Mouse (Mus musculus): Measurements from ENCODE around the gene Glt28d2.
"Not testable (repeated sequence)": the region's sequence is repeated elsewhere in the genome, so short reads cannot be mapped to it uniquely, and the experiment has no call there.

Gene Glt28d2

DNA sequence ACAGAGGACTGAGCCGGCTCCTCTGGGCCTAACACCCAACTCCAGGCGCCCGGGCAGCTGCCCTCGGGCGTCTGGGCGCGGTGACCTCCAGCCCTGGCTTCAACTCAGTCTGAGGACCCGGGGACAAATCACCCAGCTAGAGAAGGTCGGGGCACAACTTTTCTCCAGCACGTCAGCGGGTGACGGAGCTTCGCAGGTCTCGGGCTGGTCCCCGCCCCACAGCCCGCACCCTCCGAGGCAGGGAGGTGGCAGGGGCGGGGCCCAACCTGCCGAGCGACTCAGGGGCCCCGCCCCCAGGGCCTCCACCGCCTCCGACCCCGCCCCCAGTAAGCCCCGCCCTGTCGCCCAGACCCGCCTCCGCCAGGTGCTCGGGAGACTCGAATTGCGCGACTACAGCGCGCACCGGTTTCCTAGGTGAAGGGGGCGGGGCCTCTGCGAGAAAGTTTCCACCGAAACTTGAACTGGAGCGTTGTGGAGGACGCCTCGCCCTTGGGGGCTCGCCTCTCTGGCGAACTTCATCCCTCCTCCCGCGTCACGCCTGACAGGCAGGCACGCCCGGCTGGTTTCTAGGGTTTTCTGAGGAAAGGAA, at the start of gene Glt28d2, which contains the start of gene Gm37240:
Gene Glt28d2 (minus strand): TSS at position 278 of the 589 bp plus-strand sequence.
Gene Gm37240 (minus strand): TSS at position 280 of the 589 bp plus-strand sequence.
- DNase-seq (ENCODE audit: low read depth, low spot score): peak; percentile 96

DNA sequence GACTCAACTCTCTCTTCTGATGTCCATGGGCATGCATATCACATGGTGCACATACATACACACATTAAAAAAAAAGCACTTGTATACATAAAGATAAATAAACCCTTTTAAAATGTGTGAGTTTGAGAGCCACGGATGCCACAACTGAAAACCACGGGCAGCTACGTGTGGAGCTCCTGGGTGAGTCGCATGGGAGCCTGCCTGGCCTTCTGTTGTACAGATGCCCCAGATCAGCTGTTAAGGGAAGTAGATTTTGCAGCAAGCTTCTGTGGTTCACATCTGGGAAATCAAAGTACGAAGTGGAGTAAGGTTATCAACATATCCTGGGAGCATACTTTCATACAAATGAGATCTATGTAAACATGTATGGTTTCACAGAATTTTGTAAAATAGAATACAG, 46.3 kb upstream of the Glt28d2 start:
- DNase-seq (ENCODE audit: low read depth, low spot score): no peak

GRCm38 (mm10) chr3:85931859-85932258, 44.5 kb upstream of the Glt28d2 start:
- no peak for DNase-seq (ENCODE audit: low read depth, low spot score)

- DNase-seq (ENCODE audit: low read depth, low spot score): no peak
These were observed 43.4 kb upstream of the Glt28d2 start for GRCm38 (mm10) chr3:85930671-85931255.

GRCm38 (mm10) chr3:85929711-85930110, 42.4 kb upstream of the Glt28d2 start:
- DNase-seq (ENCODE audit: low read depth, low spot score): no peak

- no peak for DNase-seq (ENCODE audit: low read depth, low spot score)
These were observed 40.9 kb upstream of the Glt28d2 start for GRCm38 (mm10) chr3:85928140-85928611.

DNA sequence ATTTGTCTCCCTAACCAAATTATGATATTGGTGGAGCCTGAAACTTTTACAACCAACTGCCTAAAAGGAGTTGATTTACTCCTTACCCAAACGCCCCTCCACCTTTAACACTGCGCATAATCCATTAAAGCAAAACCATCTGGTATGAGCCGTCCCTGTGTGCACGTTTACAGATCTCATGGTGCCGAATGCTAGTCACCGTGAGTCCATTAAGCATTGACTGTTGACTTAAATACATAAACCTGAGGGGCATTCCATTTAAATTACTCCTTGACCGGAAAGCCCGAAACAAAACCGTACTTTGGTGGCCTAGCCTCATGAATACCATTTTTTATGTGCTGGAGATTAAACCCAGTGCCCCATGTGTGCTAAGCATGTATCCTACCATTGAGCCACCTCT, 40.0 kb upstream of the Glt28d2 start:
- DNase-seq (ENCODE audit: low read depth, low spot score): no peak

GRCm38 (mm10) chr3:85923954-85924945, 36.9 kb upstream of the Glt28d2 start:
- peak; percentile 79 for DNase-seq (ENCODE audit: low read depth, low spot score)

DNA sequence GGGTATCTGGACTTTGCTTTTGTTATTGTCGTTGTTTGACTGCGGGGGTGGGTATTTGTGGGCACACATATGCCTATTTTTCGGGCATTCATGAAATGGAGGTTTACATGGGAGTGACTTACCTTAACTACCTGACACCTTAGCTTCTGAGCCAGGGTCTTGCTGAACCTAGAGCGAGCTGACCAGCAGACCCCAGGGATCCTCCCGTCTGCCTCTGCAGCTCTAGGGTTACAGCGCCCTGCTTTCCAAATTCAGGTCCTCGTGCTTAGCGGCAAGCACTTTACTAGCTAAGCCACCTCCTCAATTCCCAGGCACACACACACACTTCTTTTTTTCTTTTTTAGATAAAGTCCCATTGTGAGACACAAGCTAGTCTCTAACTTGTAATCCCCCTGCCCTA, 36.0 kb upstream of the Glt28d2 start:
- no peak for DNase-seq (ENCODE audit: low read depth, low spot score)

DNA sequence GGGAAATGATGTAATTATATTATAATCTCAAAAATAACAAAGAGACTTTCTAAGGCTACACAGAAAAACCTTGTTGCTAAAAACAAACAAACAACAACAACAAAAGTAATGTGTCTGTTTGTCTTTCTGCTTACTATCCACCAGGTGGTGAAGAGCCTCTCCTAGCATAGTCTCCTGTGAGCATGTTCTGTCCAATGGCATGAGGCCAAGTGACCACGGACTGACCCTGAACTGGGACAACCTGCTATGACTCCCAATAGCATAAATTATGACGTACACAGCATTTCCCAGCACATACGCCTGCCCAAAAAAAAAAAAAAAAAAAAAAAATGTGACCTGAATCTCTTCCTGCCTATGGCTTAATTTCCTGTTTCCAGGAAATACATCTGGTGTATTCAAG, 35.0 kb upstream of the Glt28d2 start:
- no peak for DNase-seq (ENCODE audit: low read depth, low spot score)

GRCm38 (mm10) chr3:85920671-85921070, 33.4 kb upstream of the Glt28d2 start:
- DNase-seq (ENCODE audit: low read depth, low spot score): not testable (repeated sequence)

DNA sequence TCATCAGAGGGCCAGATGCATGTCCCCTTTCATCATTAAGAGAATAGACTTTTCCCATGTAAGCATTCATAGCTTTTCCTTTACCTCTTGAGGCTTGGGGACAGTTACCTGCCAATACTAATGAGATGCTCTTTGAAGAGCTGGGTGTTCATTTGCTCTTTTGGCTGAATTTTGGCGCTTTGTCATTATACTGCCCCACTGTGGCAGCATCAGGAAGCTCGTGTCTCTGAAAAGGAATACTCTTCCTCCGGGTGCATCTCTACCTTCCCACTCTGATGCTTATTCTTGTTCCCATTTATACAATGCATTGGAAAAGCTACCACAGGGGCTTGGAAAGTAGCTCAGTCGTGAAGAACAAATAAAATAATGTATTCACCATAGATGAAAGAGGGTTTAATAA, 30.3 kb upstream of the Glt28d2 start:
- DNase-seq (ENCODE audit: low read depth, low spot score): peak; percentile 54

GRCm38 (mm10) chr3:85914806-85915205, 27.5 kb upstream of the Glt28d2 start:
- DNase-seq (ENCODE audit: low read depth, low spot score): no peak

GRCm38 (mm10) chr3:85907136-85907535, 19.8 kb upstream of the Glt28d2 start:
- DNase-seq (ENCODE audit: low read depth, low spot score): peak; percentile 67

DNA sequence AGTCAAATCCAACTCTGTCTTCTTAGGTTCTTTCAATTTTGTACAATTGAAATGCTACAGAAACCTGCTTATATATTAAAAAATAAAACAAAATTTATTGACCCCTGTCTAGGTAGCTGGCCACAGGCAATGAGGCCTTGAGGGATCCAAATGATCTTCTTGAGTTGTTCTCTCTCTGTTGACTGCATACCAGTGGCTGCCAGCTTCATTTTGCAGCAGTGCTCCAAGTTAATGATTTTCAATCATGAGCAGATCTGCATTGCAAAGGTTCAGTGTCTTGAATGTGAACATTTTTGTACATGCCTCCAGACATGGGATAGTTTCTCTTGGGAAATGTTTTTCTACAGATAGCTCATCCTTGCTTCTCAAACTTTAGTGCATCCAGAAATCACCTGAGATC, 17.1 kb upstream of the Glt28d2 start:
- no peak for DNase-seq (ENCODE audit: low read depth, low spot score)

- no peak for DNase-seq (ENCODE audit: low read depth, low spot score)
These were observed 7.7 kb upstream of the Glt28d2 start for GRCm38 (mm10) chr3:85895020-85895419.

GRCm38 (mm10) chr3:85891571-85891970, 4.3 kb upstream of the Glt28d2 start:
- no peak for DNase-seq (ENCODE audit: low read depth, low spot score)

- DNase-seq (ENCODE audit: low read depth, low spot score): peak; percentile 37
These were observed 930 bp upstream of the Glt28d2 start for GRCm38 (mm10) chr3:85888221-85888671.

DNA sequence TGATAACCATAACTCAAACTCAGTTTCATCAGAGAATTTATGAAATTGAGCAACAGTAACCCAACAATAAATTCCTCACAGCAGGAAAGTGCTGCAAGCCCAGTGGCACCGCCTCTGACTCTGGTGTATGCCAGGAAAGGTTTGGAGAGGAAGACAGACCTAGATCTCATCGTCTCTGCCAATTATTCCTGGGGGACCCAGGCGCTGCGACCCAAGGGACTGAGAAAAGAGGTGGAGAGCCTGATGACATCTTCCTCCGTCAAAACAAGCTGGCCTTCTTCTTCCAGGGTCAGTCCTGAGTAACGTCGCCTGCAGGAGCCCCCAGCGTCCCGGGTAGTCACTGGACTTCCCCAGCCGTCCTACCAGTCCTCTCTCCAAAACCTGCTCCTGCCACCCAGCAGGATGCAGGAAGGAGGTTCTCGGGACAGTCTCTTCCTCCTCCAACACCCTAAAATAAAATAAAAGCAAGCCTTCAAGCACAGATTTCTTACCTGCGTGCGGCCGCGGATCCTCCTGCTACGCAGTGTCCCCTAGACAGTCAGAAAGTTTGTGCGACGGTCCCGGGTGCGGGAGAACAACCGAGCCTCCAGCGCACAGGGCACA, 579 bp downstream of the Glt28d2 start:
- DNase-seq (ENCODE audit: low read depth, low spot score): no peak

- no peak for DNase-seq (ENCODE audit: low read depth, low spot score)
These were observed 1.4 kb downstream of the Glt28d2 start for GRCm38 (mm10) chr3:85885906-85886305.

DNA sequence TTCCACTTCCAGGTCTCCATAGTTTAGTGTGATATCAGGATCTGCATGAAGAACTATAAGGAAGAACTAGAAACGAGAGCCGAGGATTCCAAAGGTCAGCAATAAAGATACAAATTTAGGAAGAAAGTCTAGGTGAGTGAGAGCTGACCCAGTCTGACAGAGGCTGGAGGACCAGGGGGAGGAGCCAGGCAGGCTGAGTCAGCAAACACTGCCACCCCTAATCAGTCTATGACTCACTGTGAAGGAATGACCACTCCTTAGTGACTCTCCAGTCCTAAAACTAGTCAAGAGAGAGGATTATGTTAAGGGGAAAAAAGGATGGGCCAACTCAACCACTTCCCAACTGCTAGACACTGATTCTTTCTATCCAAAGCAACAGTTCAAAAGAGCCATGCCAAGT, 6.6 kb downstream of the Glt28d2 start:
- peak; percentile 79 for DNase-seq (ENCODE audit: low read depth, low spot score)

GRCm38 (mm10) chr3:85880068-85880467, 7.2 kb downstream of the Glt28d2 start:
- no peak for DNase-seq (ENCODE audit: low read depth, low spot score)

Measured in R1 (cell line).